Mouse (Mus musculus): ENCODE data around the gene Rbbp4. TPM values are rescaled to one million over a fixed set of nuclear protein-coding genes. Genes with fewer than 3 reads are reported as not detected.

Gene Rbbp4
- polyA plus RNA-seq, 2 experiments from 2014 or later, result 252 to 315 TPM

Other genes starting within 250 kb of the Rbbp4 start
- not detected for gene Tmem54, start 229.8 kb downstream of the Rbbp4 start, polyA plus RNA-seq (2017; shearing (Covaris generic))
- gene Hpca, start 213.3 kb downstream of the Rbbp4 start, polyA plus RNA-seq (2017; shearing (Covaris generic)), result not detected
- under 1 TPM; 0.27 to 0.28 TPM for gene Fndc5, start 198.4 kb downstream of the Rbbp4 start, polyA plus RNA-seq (2017; shearing (Covaris generic))
- 10 to 100 TPM; 20.0 to 26.1 TPM for gene S100pbp, start 145.6 kb downstream of the Rbbp4 start, polyA plus RNA-seq (2017; shearing (Covaris generic))
- gene Yars, start 145.6 kb downstream of the Rbbp4 start, polyA plus RNA-seq (2017; shearing (Covaris generic)), result 10 to 100 TPM; 27.4 to 42.1 TPM
- under 1 TPM; 0.20 to 0.27 TPM for gene C77080, start 74.0 kb downstream of the Rbbp4 start, polyA plus RNA-seq (2017; shearing (Covaris generic))
- under 1 TPM in 1 of 2 experiments, not detected in 1; 0.46 TPM for gene Sync, start 47.8 kb downstream of the Rbbp4 start, polyA plus RNA-seq (2017; shearing (Covaris generic))
- 10 to 100 TPM; 79.6 to 86.0 TPM for gene Zbtb8os, start 325 bp upstream of the Rbbp4 start, polyA plus RNA-seq (2017; shearing (Covaris generic))
- 1 to 10 TPM; 9.6 to 9.8 TPM for gene Zbtb8a, start 42.7 kb upstream of the Rbbp4 start, polyA plus RNA-seq (2017; shearing (Covaris generic))
- gene Zbtb8b, start 105.5 kb upstream of the Rbbp4 start, polyA plus RNA-seq (2017; shearing (Covaris generic)), result not detected
- gene Bsdc1, start 126.2 kb upstream of the Rbbp4 start, polyA plus RNA-seq (2017; shearing (Covaris generic)), result 10 to 100 TPM; 30.8 to 37.9 TPM
- not detected for gene Tssk3, start 155.7 kb upstream of the Rbbp4 start, polyA plus RNA-seq (2017; shearing (Covaris generic))
- gene Fam229a, start 155.8 kb upstream of the Rbbp4 start, polyA plus RNA-seq (2017; shearing (Covaris generic)), result not detected
- 1 to 10 TPM; 2.3 to 2.6 TPM for gene Marcksl1, start 178.2 kb upstream of the Rbbp4 start, polyA plus RNA-seq (2017; shearing (Covaris generic))
- 100 to 1,000 TPM; 270 to 328 TPM for gene Hdac1, start 207.3 kb upstream of the Rbbp4 start, polyA plus RNA-seq (2017; shearing (Covaris generic))
- gene Lck, start 238.3 kb upstream of the Rbbp4 start, polyA plus RNA-seq (2017; shearing (Covaris generic)), result 1,000 to 10,000 TPM; 1,549 to 2,173 TPM
- under 1 TPM in 1 of 2 experiments, not detected in 1; 0.86 TPM for gene Fam167b, start 243.2 kb upstream of the Rbbp4 start, polyA plus RNA-seq (2017; shearing (Covaris generic))